Mouse (Mus musculus): ENCODE results near the gene Otulin.

The Otulin gene

DNA sequence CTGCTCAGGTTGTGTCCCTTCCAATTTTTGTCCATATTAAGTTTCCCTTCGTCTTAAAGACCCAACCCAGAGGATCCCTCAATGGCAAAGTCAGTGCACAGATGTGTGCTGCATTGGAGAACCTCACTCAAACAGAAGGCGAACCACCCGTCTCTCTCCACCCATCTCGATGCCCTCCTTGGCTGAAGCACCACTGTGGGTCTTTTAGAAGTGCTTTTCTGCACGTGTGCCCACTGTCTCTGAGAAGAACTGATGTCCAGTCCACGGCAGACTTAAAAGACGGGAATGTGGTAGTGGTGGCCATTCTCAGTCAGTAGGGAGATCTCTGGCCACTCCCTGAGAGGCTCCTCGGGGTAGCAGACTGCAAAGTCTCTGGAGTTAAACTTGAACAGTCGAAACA, 26.1 kb upstream of the Otulin start:
- no peak for DNase-seq

DNA sequence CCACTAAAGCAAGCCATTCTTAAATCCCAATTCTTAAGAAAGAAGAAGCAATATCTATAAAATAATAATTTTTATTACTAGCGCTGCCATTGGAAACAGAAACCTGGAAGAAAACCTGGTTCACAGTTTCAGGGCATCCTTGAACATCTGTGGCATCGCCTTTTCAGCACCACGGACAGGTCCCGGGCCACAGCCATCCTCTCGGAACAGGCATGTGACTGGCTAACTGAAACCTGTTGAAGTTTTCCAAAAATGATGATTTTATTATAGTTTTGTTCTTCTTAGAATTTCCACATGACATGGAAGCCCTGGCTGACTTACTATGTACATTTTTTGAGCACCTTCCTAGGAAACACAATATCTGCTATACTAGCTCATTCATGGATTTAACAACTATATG, 24.5 kb upstream of the Otulin start:
- no peak for DNase-seq

- DNase-seq: no peak
Observed at GRCm38 (mm10) chr15:27647686-27648085, 17.2 kb upstream of the Otulin start.

DNA sequence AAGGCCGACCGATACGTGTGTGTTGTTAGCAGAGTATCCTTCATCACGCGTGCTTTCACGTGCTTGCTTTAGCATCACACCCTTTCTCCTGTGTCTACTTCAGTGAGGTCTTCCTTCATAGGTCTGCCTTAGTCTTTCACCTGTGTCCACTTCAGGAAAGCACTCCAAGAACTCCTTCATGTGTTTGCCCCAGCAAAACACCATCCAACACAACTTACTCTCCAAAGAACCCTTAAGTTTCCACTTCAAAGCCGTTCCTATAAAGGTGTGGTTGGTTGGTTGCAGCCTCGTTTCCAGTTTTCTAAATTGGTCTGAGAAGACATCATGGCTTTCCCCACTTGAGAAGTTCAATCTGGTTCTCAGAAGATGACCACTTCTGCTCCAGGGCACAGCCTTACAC, 16.2 kb upstream of the Otulin start:
- no peak for DNase-seq

- no peak for DNase-seq
Observed at GRCm38 (mm10) chr15:27645250-27645649, 14.8 kb upstream of the Otulin start.

DNA sequence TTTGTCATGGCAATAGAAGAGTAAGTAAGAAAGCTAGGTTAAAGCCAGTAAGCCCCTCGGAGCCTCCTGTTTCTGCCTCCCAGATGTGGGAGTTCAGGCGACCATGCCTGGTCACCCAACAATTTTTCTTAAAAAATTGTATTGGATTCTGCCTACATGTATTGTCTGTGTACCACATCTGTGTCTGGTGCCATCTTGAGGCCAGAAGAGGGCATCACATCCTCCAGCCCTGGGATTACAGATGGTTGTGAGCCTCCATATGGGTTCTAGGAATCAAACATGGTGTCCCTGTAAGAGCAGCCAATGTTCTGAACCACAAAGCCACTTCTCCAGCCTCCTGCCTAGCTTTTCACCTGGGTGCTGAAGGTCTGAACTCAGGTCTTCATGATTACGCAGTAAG, 12.4 kb upstream of the Otulin start:
- DNase-seq: peak; percentile 56 to 58

GRCm38 (mm10) chr15:27641171-27641570, 10.7 kb upstream of the Otulin start:
- no peak for DNase-seq

GRCm38 (mm10) chr15:27633941-27634900, 3.7 kb upstream of the Otulin start:
- DNase-seq: no peak

- DNase-seq: peak in 1 of 2 experiments; percentile 20
Observed at GRCm38 (mm10) chr15:27629800-27630600, 493 bp downstream of the Otulin start.

- DNase-seq: no peak
Observed at GRCm38 (mm10) chr15:27629046-27629445, 1.4 kb downstream of the Otulin start.

- DNase-seq: no peak
Observed at GRCm38 (mm10) chr15:27627794-27628193, 2.7 kb downstream of the Otulin start.

GRCm38 (mm10) chr15:27626314-27626713, 4.2 kb downstream of the Otulin start:
- no peak for DNase-seq

GRCm38 (mm10) chr15:27625890-27626255, 4.6 kb downstream of the Otulin start:
- no peak for DNase-seq

DNA sequence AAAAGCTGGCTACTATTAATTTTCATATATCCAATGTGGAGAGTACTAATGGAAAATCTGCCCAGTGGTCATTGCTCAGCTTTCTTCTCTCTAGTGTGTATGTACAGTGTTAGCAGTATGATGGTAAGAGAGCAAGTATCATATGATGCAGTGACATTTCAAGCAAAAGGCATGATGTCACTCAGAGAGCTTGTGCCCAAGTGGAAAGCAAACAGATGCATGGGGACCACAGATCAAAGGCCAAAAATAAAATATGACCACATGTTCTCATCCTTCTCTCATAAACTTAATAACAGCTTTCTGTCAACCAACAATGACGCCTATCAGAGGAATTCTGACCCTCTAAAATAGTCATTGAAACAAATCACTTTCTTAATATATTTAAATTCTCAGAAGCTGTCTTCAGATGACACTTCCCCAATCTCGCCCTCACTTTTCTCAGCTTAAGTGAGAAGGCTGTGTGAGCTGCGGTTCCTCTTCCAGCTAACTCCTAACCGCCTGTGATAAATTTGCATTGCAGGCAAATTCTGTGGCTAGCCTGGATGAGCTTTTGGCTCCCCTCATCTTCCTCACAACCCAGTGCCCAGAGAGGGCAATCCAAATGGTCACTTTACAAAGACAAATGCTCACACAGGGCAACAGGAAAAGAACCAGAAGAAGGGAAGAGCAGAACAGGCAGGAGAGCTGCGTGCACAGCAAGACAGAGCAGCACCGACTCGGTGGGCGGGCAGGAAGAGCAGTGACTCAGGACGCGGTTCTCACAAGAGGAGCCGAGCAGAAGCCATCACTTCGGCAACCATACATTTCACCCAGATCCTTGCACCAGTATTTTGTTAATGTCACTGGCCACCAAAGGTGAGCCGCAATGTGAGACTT, 5.2 kb downstream of the Otulin start:
- peak; percentile 54 to 60 for DNase-seq

GRCm38 (mm10) chr15:27623286-27623685, 7.2 kb downstream of the Otulin start:
- no peak for DNase-seq

DNA sequence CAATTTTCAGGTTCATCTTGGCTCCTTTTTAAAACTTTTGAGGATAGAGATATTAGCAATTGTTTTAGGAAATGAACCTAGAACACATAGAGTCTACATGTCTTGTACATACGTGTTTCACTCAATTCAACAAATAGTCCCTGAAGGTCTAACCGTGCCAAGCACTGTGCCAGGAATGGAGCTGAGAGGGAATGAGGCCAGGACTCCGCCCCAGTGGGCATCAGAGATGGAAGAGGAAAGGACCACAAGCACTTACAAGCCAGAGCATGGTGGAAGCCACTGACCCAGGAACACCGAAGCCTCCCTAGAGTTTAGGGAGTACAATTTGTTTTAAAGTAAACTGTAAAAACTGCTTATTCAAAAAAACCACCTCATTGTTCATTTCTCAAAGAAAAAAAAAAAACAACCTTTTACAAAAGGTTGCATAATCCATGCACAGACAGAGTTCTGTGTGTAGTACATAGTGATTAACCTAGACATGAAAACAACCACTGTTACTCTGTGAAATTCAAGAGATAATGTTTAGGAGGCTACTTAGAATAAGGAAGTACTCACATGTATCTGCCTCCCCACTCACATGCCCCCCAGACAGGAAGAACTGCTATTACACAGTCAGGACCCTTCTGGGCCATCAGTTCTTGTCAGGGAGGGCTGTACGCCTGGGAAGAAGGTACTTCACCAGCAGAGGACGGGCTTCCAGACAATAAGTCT, 9.9 kb downstream of the Otulin start:
- DNase-seq: no peak

DNA sequence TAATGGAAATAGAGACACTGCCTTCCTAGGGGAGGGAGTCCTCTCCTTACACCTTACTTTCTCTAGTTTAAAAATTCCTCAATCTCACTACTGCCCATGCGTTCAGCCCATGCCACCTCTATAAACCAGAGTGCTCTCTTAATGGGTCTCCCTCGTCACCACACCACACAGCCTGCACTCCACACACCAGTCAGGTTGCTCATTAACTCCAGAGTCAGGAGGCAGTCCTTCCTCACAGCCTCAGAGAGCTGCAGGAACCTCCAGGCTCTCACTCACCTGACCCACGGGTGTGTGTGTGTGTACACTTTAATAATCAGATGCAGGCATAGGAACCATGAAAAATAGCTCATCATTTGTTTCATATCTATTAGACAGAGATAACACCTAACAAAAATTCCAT, 10.8 kb downstream of the Otulin start:
- no peak for DNase-seq

DNA sequence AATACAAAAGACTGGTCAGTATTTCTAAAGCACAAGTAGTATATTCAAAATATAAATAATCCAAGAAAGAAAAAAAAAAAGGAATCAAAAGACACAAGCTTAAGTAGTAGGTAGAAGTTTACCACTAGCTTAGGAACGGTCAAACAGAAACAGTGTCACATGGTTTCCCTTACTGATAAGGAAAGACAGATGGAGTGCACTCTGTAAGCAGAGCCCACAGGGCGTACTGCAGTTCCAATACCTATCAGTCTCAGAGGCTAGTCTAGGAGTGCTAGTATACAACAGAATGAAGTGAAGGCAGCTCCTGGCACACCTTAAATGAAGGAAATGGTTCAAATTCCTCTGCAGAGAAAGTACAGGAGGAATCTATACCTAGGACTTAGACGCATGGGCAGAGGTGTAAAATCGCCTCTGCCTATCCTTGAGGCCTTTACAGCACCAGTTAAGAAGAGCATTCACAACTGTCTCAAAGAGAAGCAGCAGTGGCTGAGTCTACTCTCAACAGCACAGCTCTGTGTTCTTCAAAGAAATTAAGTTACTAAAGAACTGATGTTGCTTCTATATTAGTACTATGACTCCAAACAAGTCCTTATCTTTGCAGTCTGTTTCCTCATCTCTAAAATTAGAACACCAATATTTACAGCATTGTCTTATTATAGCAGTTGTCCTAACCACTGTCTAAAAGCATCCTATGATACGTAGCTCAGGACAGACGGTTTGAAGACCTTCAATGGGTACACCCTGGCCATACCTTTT, 11.5 kb downstream of the Otulin start:
- DNase-seq: no peak

- DNase-seq: no peak
Observed at GRCm38 (mm10) chr15:27617227-27617626, 13.3 kb downstream of the Otulin start.

DNA sequence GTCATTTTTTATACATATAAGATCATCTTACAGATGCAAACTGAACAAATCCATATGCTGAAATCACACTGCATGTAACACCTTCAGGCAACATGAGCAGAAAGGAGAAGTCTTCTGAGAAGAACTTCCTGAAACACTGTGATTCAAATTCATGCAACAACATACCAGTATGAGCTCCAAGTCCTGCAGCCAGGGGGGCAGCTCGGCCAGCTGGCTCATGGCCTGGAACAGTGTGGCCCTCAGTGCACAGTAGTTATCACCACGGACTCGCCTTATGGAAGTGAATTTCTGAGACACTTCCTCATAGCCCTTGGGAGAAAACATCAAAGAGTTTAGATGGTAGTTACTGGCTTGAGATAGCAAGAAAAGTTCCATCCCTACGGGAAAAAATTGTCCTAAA, 14.3 kb downstream of the Otulin start:
- peak; percentile 76 to 77 for DNase-seq

- DNase-seq: no peak
Observed at GRCm38 (mm10) chr15:27613255-27613654, 17.2 kb downstream of the Otulin start.
